Mouse (Mus musculus) T-cell, adult 2 months (primary cell): ENCODE measurements around the gene Hist2h3c1.
"Not testable (repeated sequence)": the region's sequence is repeated elsewhere in the genome, so short reads cannot be mapped to it uniquely, and the experiment has no call there.

Experiments used
- DNase-seq: peaks from one replicate; pipeline ENCODE4 v3.0.0; 2022; ENCODE audit warnings: low spot score

Gene Hist2h3c1

GRCm38 (mm10) chr3:96290727-96291126 lies 44.2 kb downstream of the Hist2h3c1 start:
- DNase-seq: not testable (repeated sequence)

GRCm38 (mm10) chr3:96292641-96293040 lies 46.2 kb downstream of the Hist2h3c1 start:
- no peak for DNase-seq

GRCm38 (mm10) chr3:96293368-96293767 lies 46.9 kb downstream of the Hist2h3c1 start:
- DNase-seq: no peak

- no peak for DNase-seq
Observed at GRCm38 (mm10) chr3:96293787-96294186, 47.3 kb downstream of the Hist2h3c1 start, which contains the start of gene Fcgr1. TSS of gene Fcgr1 (minus strand) at chr3:96293969.
